Mouse (Mus musculus): ENCODE results near the gene Ehd2. TPM values are rescaled to one million over a fixed set of nuclear protein-coding genes. Genes with fewer than 3 reads are reported as not detected.

Gene Ehd2
- polyA plus RNA-seq, 1 experiment from 2014 or later: 10.0 TPM

DNA sequence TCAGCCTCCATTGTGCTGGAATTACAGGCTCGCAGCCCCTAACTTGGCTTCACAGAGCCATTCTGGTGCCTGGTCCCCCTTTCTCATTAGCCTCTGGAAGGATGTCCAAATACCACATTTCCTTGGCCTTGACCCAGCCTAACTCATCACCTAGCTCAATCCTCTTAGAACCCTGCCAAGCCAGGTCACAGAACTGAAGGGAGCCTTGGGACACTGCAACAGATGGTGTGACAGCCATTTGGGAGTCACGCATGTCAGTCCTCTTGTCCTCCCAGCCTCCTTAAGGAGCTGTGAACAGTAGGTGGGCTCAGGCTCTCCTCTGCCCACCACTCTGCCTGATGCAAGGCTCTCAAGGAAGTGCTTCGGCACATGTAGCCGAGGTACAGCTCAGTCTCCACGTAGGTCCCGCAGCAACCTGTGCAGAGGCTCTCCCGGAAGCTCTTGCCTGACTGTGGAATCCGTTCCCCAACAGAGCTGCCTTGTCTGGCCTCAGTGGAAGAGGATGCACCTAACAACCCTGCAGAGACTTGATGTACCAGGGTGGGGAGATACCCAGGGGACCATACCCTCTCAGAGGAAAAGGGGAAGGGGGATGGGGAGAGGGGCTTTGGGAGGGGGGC lies 59.3 kb downstream of the Ehd2 start:
- H3K9me3 ChIP-seq: no peaks in the 10 kb centered on the region
- H3K4me3 ChIP-seq (replicated peaks): no peak overlapping the region
- no peaks in the 10 kb centered on the region for H3K36me3 ChIP-seq
- H3K4me2 ChIP-seq: no peak overlapping the region
- 78% methylated on average over 8 of the region's 8 CpGs for WGBS
- no peak overlapping the region for H3K27ac ChIP-seq
- H3K9ac ChIP-seq (replicated peaks): no peak overlapping the region
- no peaks in the 10 kb centered on the region for H3K4me1 ChIP-seq (replicated peaks)
- no peak for ATAC-seq (ENCODE audit: insufficient number of reproducible peaks, insufficient read depth, low FRiP score, low TSS enrichment, low read depth)
- H3K27me3 ChIP-seq: no peaks in the 10 kb centered on the region

DNA sequence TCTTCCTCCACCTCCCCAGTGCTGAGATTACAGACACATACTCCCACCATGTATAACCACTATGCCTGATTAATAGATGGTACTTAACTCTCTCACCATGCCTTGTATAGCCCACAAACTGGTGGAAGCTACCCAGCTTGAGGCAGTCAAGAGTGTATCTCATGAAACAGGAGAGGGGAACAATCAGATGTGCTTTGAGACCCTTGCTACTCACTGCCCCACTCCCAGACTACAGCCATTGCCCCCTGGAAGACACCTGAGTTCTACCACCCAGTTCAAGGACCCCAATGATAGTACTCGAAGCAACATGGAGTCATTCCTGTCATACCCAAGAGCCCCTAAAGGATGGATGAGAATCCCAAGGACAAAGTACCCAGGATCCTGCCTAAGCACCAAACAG lies 60.8 kb downstream of the Ehd2 start:
- Histone ChIP-seq H3K27me3 (no peaks in the 10 kb centered on the region), H3K4me1 (replicated peaks) (no peaks in the 10 kb centered on the region), H3K36me3 (no peaks in the 10 kb centered on the region), H3K9me3 (no peaks in the 10 kb centered on the region), H3K27ac (no peak overlapping the region), H3K4me3 (replicated peaks) (no peak overlapping the region), H3K4me2 (no peak overlapping the region), H3K9ac (replicated peaks) (no peak overlapping the region)
- WGBS: 84% methylated on average over 1 of the region's 1 CpGs
- no peak for ATAC-seq (ENCODE audit: insufficient number of reproducible peaks, insufficient read depth, low FRiP score, low TSS enrichment, low read depth)

DNA sequence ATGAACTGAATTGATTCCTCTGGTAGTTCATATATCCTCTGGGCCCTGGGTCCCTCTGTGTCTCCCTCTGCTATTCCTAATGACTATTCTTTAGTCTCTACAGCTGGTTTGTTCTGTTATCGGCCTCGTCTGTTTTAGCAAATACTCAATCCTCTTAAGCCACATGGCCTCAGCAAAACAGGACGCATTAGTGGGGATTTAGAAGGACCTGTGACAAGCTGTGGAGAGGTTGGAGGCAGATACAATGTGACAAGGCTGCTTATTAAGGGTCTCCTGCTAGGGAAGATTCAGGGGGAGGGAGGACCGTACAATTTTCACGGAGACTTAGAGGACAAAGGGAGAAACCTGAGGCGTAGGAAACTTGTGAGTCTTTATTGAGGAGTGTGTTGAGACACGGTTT lies 61.5 kb downstream of the Ehd2 start:
- Histone ChIP-seq H3K4me3 (replicated peaks) (no peak overlapping the region), H3K9me3 (no peaks in the 10 kb centered on the region), H3K9ac (replicated peaks) (no peak overlapping the region), H3K4me2 (no peak overlapping the region), H3K27me3 (no peaks in the 10 kb centered on the region), H3K27ac (no peak overlapping the region), H3K36me3 (no peaks in the 10 kb centered on the region), H3K4me1 (replicated peaks) (no peaks in the 10 kb centered on the region)
- ATAC-seq (ENCODE audit: insufficient number of reproducible peaks, insufficient read depth, low FRiP score, low TSS enrichment, low read depth): no peak
- 84% methylated on average over 7 of the region's 7 CpGs for WGBS

DNA sequence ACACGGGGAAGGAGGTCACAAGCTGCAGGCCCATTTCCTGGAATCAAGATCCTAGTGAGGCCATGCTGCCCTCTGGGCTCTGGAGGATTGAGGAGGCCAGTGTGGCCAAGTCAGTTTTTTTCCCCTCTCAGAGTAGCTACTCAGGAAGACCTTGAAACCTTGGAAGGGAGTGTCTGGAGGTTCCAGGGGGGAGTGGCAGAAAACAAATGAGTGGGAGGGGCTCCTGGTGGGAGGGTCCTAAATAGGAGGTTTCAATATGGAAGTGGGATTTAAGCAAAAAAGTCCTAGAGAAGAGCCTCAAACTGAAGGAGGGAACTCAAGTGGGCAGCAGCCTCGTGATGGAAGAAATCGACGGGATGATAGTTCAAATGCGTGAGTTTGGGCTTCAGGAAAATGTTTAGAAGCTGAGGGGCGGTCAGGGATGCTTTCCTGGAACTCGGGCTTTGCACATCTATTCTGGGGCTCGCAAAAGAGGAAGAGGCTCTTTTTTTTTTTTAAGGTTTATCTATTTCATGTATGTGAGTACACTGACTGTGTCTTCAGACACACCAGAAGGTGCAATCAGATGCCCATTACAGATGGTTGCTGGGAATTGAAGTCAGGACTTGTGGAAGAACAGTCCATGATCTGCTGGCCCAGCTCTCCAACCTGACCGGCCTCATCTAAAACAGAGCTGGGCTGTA lies 65.9 kb downstream of the Ehd2 start:
- no peak overlapping the region for H3K4me3 ChIP-seq (replicated peaks)
- H3K4me1 ChIP-seq (replicated peaks): no peaks in the 10 kb centered on the region
- H3K27ac ChIP-seq: no peak overlapping the region
- no peak for ATAC-seq (ENCODE audit: insufficient number of reproducible peaks, insufficient read depth, low FRiP score, low TSS enrichment, low read depth)
- WGBS: 80% methylated on average over 9 of the region's 9 CpGs
- no peaks in the 10 kb centered on the region for H3K27me3 ChIP-seq
- no peaks in the 10 kb centered on the region for H3K36me3 ChIP-seq
- no peak overlapping the region for H3K9ac ChIP-seq (replicated peaks)
- H3K4me2 ChIP-seq: no peak overlapping the region
- H3K9me3 ChIP-seq: no peaks in the 10 kb centered on the region

Other genes with a start within 250 kb of the Ehd2 start
- gene Obox5, start 217.4 kb downstream of the Ehd2 start, polyA plus RNA-seq (2016; fragmentation: Nextera tagmentation; extraction: Ambion mirVana): not detected in 2 replicates
- not detected in 2 replicates for gene Obox6, start 127.9 kb downstream of the Ehd2 start, polyA plus RNA-seq (2016; fragmentation: Nextera tagmentation; extraction: Ambion mirVana)
- gene Crx, start 87.6 kb downstream of the Ehd2 start, polyA plus RNA-seq (2016; fragmentation: Nextera tagmentation; extraction: Ambion mirVana): not detected in 2 replicates
- not detected in 2 replicates for gene Crxos, start 85.0 kb downstream of the Ehd2 start, polyA plus RNA-seq (2016; fragmentation: Nextera tagmentation; extraction: Ambion mirVana)
- 912 and 933 TPM in 2 replicates for gene Selenow, start 45.2 kb downstream of the Ehd2 start, polyA plus RNA-seq (2016; fragmentation: Nextera tagmentation; extraction: Ambion mirVana)
- 187 and 192 TPM in 2 replicates for gene Nop53, start 21.5 kb downstream of the Ehd2 start, polyA plus RNA-seq (2016; fragmentation: Nextera tagmentation; extraction: Ambion mirVana)
- gene Bicra, start 80.4 kb upstream of the Ehd2 start, polyA plus RNA-seq (2016; fragmentation: Nextera tagmentation; extraction: Ambion mirVana): 9.0 and 9.4 TPM in 2 replicates
- 0.08 TPM in 1 of 2 replicates, not detected in the other for gene Zfp541, start 94.2 kb upstream of the Ehd2 start, polyA plus RNA-seq (2016; fragmentation: Nextera tagmentation; extraction: Ambion mirVana)
- gene Napa, start 130.9 kb upstream of the Ehd2 start, polyA plus RNA-seq (2016; fragmentation: Nextera tagmentation; extraction: Ambion mirVana): 181 and 202 TPM in 2 replicates
- gene Kptn, start 152.3 kb upstream of the Ehd2 start, polyA plus RNA-seq (2016; fragmentation: Nextera tagmentation; extraction: Ambion mirVana): 30.7 and 33.3 TPM in 2 replicates
- 0.18 and 0.20 TPM in 2 replicates for gene Slc8a2, start 162.3 kb upstream of the Ehd2 start, polyA plus RNA-seq (2016; fragmentation: Nextera tagmentation; extraction: Ambion mirVana)
- 7.7 and 9.4 TPM in 2 replicates for gene Meis3, start 207.5 kb upstream of the Ehd2 start, polyA plus RNA-seq (2016; fragmentation: Nextera tagmentation; extraction: Ambion mirVana)

Data from limb, embryonic 12.5 days (tissue).